Mouse (Mus musculus) hindbrain, embryonic 14.5 days (tissue): ENCODE measurements around the gene Top2a. TPM values are rescaled to one million over a fixed set of nuclear protein-coding genes. Genes with fewer than 3 reads are reported as not detected.

Source experiments
- ATAC-seq: fragments of 200-750 bp; cut with Nextera tagmentation; 2 replicates; pipeline ENCODE4 v1.8.0; 2017; ENCODE audit warnings: moderate number of reproducible peaks, mild to moderate bottlenecking, moderate TSS enrichment, moderate library complexity; ENCODE audit not compliant: low FRiP score
- DNase-seq: peaks from one replicate; pipeline ENCODE4 v3.0.0-alpha.2; 2015; ENCODE audit warnings: low spot score
- H3K27ac ChIP-seq: fragments of 300-500 bp; sonication (generic); 2 replicates; pipeline ENCODE4 v1.5.1; 2014; ENCODE audit warnings: mild to moderate bottlenecking, moderate library complexity
- H3K27me3 ChIP-seq: fragments of 300-500 bp; sonication (generic); 2 replicates; pipeline ENCODE4 v1.6.1; 2014; ENCODE audit warnings: mild to moderate bottlenecking, low read length, mixed read lengths; ENCODE audit not compliant: control insufficient read depth, insufficient read depth
- H3K36me3 ChIP-seq: fragments of 300-500 bp; sonication (generic); replicated peaks from 2 replicates; pipeline ENCODE4 v1.6.1; 2014; ENCODE audit not compliant: control insufficient read depth, insufficient read depth
- H3K4me1 ChIP-seq: fragments of 300-500 bp; sonication (generic); replicated peaks from 2 replicates; pipeline ENCODE4 v1.6.1; 2014; ENCODE audit warnings: antibody characterized with exemption, low read length, mixed read lengths; ENCODE audit not compliant: control insufficient read depth, insufficient read depth
- H3K4me2 ChIP-seq: fragments of 300-500 bp; sonication (generic); replicated peaks from 2 replicates; pipeline ENCODE4 v1.6.1; 2014; ENCODE audit warnings: mild to moderate bottlenecking, moderate library complexity
- H3K4me3 ChIP-seq: fragments of 300-500 bp; sonication (generic); replicated peaks from 2 replicates; pipeline ENCODE4 v1.5.1; 2014; ENCODE audit warnings: mild to moderate bottlenecking, low read length
- H3K9ac ChIP-seq: fragments of 300-500 bp; sonication (generic); 2 replicates; pipeline ENCODE4 v1.6.1; 2014
- H3K9me3 ChIP-seq: fragments of 300-500 bp; sonication (generic); 2 replicates; pipeline ENCODE4 v1.6.1; 2016; ENCODE audit warnings: low read length; ENCODE audit not compliant: control insufficient read depth
- WGBS: fragments of 180-500 bp; shearing (Covaris S2); extraction: QIAGEN DNeasy Blood & Tissue Kit; methylation state at CpG from one replicate; pipeline ENCODE4 v1.1.7; 2014; 5-methylcytosine and 5-hydroxymethylcytosine counted together
- polyA plus RNA-seq: library from polyadenylated mRNA; unstranded; fragments of >200 nt; fragmentation: Nextera tagmentation; extraction: Ambion mirVana; gene quantifications from 2 replicates; pipeline ENCODE4 v1.2.1, GENCODE M21; 2014

Top2a gene
- polyA plus RNA-seq, 1 experiment from 2014 or later = 34.2 TPM

GRCm38 (mm10) chr11:99041841-99042780 lies 18.1 kb upstream of the Top2a start:
- peak overlapping the region; percentile 85 for H3K27ac ChIP-seq
- ATAC-seq = no peak
- no peaks in the 10 kb centered on the region for H3K27me3 ChIP-seq
- H3K36me3 ChIP-seq = no peaks in the 10 kb centered on the region
- DNase-seq = no peak
- peaks cover 17% of the 10 kb centered on the region for H3K4me1 ChIP-seq
- peak overlapping the region; percentile 100 for H3K4me2 ChIP-seq
- WGBS = 55% methylated on average over 16 of the region's 16 CpGs
- no peaks in the 10 kb centered on the region for H3K9me3 ChIP-seq
- peak overlapping the region; percentile 66 for H3K4me3 ChIP-seq
- H3K9ac ChIP-seq = peak overlapping the region; percentile 85

- Histone ChIP-seq H3K9ac (peak within 1 kb of the TSS; percentile 85), H3K27me3 (no peaks in the 10 kb centered on the region), H3K4me2 (peak within 1 kb of the TSS; percentile 100), H3K27ac (peak within 1 kb of the TSS; percentile 85), H3K9me3 (no peaks in the 10 kb centered on the region), H3K4me3 (peak within 1 kb of the TSS; percentile 66), H3K4me1 (peaks cover 15% of the 10 kb centered on the region), H3K36me3 (no peaks in the 10 kb centered on the region)
- WGBS = 0% methylated on average over 63 of the region's 63 CpGs
- ATAC-seq (peak; percentile 47), DNase-seq (peak; percentile 61)
Measured at GRCm38 (mm10) chr11:99041051-99041729, 17.2 kb upstream of the Top2a start, which contains the start of gene Igfbp4. Gene Igfbp4, plus strand, starts transcription at chr11:99041244.

- H3K27me3 ChIP-seq = no peaks in the 10 kb centered on the region
- ATAC-seq (peak; percentile 23), DNase-seq (peak; percentile 73)
- peak overlapping the region; percentile 66 for H3K4me3 ChIP-seq
- peak overlapping the region; percentile 100 for H3K4me2 ChIP-seq
- peak overlapping the region; percentile 85 for H3K27ac ChIP-seq
- under 1% methylated on average over 17 of the region's 17 CpGs for WGBS
- H3K9ac ChIP-seq = peak overlapping the region; percentile 85
- H3K9me3 ChIP-seq = no peaks in the 10 kb centered on the region
- no peaks in the 10 kb centered on the region for H3K36me3 ChIP-seq
- H3K4me1 ChIP-seq = peaks cover 15% of the 10 kb centered on the region
Measured at GRCm38 (mm10) chr11:99040346-99040974, 16.5 kb upstream of the Top2a start.

- peak overlapping the region; percentile 85 for H3K27ac ChIP-seq
- H3K9ac ChIP-seq = peak overlapping the region; percentile 85
- H3K36me3 ChIP-seq = no peaks in the 10 kb centered on the region
- no peaks in the 10 kb centered on the region for H3K9me3 ChIP-seq
- peak; percentile 89 for DNase-seq
- H3K4me3 ChIP-seq = peak overlapping the region; percentile 66
- ATAC-seq = peak; percentile 86
- peaks cover 15% of the 10 kb centered on the region for H3K4me1 ChIP-seq
- H3K4me2 ChIP-seq = peak overlapping the region; percentile 100
- no peaks in the 10 kb centered on the region for H3K27me3 ChIP-seq
- WGBS = under 1% methylated on average over 15 of the region's 15 CpGs
Measured at GRCm38 (mm10) chr11:99039782-99040181, 15.8 kb upstream of the Top2a start.

GRCm38 (mm10) chr11:99036254-99036653 lies 12.3 kb upstream of the Top2a start:
- no peak for ATAC-seq
- no peak overlapping the region for H3K4me2 ChIP-seq
- no peaks in the 10 kb centered on the region for H3K27me3 ChIP-seq
- H3K27ac ChIP-seq = no peak overlapping the region
- no peak overlapping the region for H3K9ac ChIP-seq
- no peak overlapping the region for H3K4me3 ChIP-seq
- H3K9me3 ChIP-seq = no peaks in the 10 kb centered on the region
- peaks cover 6% of the 10 kb centered on the region for H3K4me1 ChIP-seq
- no peaks in the 10 kb centered on the region for H3K36me3 ChIP-seq
- WGBS = 82% methylated on average over 6 of the region's 6 CpGs
- DNase-seq = no peak

GRCm38 (mm10) chr11:99035350-99035749 lies 11.4 kb upstream of the Top2a start:
- no peak overlapping the region for H3K4me3 ChIP-seq
- no peaks in the 10 kb centered on the region for H3K36me3 ChIP-seq
- H3K9me3 ChIP-seq = no peaks in the 10 kb centered on the region
- H3K4me2 ChIP-seq = no peak overlapping the region
- DNase-seq (no peak), ATAC-seq (no peak)
- H3K9ac ChIP-seq = no peak overlapping the region
- no peak overlapping the region for H3K27ac ChIP-seq
- H3K4me1 ChIP-seq = peaks cover under 1% of the 10 kb centered on the region; the same call in 1 of the 2 replicates
- H3K27me3 ChIP-seq = no peaks in the 10 kb centered on the region
- 76% methylated on average over 4 of the region's 4 CpGs for WGBS

GRCm38 (mm10) chr11:99026899-99027440 lies 3.0 kb upstream of the Top2a start:
- ATAC-seq (no peak), DNase-seq (no peak)
- Histone ChIP-seq H3K9me3 (no peaks in the 10 kb centered on the region), H3K36me3 (no peaks in the 10 kb centered on the region), H3K4me1 (no peaks in the 10 kb centered on the region), H3K27me3 (no peaks in the 10 kb centered on the region), H3K9ac (no peak overlapping the region), H3K4me2 (no peak overlapping the region), H3K27ac (no peak overlapping the region), H3K4me3 (no peak overlapping the region)
- 92% methylated on average over 12 of the region's 12 CpGs for WGBS

- no peaks in the 10 kb centered on the region for H3K9me3 ChIP-seq
- H3K27me3 ChIP-seq = no peaks in the 10 kb centered on the region
- H3K36me3 ChIP-seq = no peaks in the 10 kb centered on the region
- no peak for DNase-seq
- H3K9ac ChIP-seq = no peak overlapping the region
- no peak overlapping the region for H3K27ac ChIP-seq
- 91% methylated on average over 6 of the region's 6 CpGs for WGBS
- no peaks in the 10 kb centered on the region for H3K4me1 ChIP-seq
- H3K4me3 ChIP-seq = no peak overlapping the region
- ATAC-seq = no peak
- no peak overlapping the region for H3K4me2 ChIP-seq
Measured at GRCm38 (mm10) chr11:99025878-99026277, 1.9 kb upstream of the Top2a start.
